Comparison of ENCODE assay signal across 8 mouse cellular contexts in genomic region chr12:110504793-110505192, GRCm38 (mm10). TPM values are rescaled to one million over a fixed set of nuclear protein-coding genes. Genes with fewer than 3 reads are reported as not detected.
DNase-seq lines count a peak whose midpoint lies in the region; ATAC-seq and TF ChIP-seq lines count a peak whose summit lies in the region.

No protein-coding gene starts in this region.

- TF ChIP-seq POLR2A in bone marrow, adult 2 months (IDR thresholded peaks at IDR 0.05; ENCODE audit: borderline replicate concordance, control insufficient read depth, low read depth, low read length): no peak

- H3K9me3 ChIP-seq in heart, embryonic 13.5 days: no peaks in the 10 kb centered on the region
- no peaks in the 10 kb centered on the region for H3K9me3 ChIP-seq in midbrain, embryonic 11.5 days (ENCODE audit: control insufficient read depth, low read length)
- no peaks in the 10 kb centered on the region for H3K9me3 ChIP-seq in midbrain, embryonic 13.5 days
- no peaks in the 10 kb centered on the region for H3K9me3 ChIP-seq in stomach, embryonic 15.5 days

- H3K36me3 ChIP-seq in heart, embryonic 13.5 days: no peaks in the 10 kb centered on the region
- no peaks in the 10 kb centered on the region for H3K36me3 ChIP-seq in midbrain, embryonic 11.5 days (ENCODE audit: control insufficient read depth, insufficient read depth, low read length)
- H3K36me3 ChIP-seq in midbrain, embryonic 13.5 days: no peaks in the 10 kb centered on the region
- no peaks in the 10 kb centered on the region for H3K36me3 ChIP-seq in stomach, embryonic 15.5 days

- H3K27ac ChIP-seq in heart, embryonic 13.5 days (replicated peaks): peak overlapping the region; percentile 61
- H3K27ac ChIP-seq in midbrain, embryonic 11.5 days (ENCODE audit: low read depth, low read length): no peak overlapping the region
- H3K27ac ChIP-seq in midbrain, embryonic 13.5 days: no peak overlapping the region
- peak overlapping the region; percentile 62; the same call in 1 of the 2 replicates for H3K27ac ChIP-seq in bone marrow, adult 2 months (ENCODE audit: control insufficient read depth, insufficient read depth, low read depth, low read length, poor library complexity)
- peak overlapping the region; percentile 28; the same call in 1 of the 2 replicates for H3K27ac ChIP-seq in stomach, embryonic 15.5 days

- 0 out of 2 replicates have a peak overlapping the region, but pooled peaks have one; percentile 3 for H3K4me3 ChIP-seq in heart, embryonic 13.5 days
- no peak overlapping the region for H3K4me3 ChIP-seq in midbrain, embryonic 11.5 days (ENCODE audit: low read depth, low read length)
- H3K4me3 ChIP-seq in midbrain, embryonic 13.5 days (replicated peaks): no peak overlapping the region
- no peak overlapping the region for H3K4me3 ChIP-seq in bone marrow, adult 2 months (replicated peaks; ENCODE audit: control insufficient read depth, low read depth, low read length)
- no peak overlapping the region for H3K4me3 ChIP-seq in stomach, embryonic 15.5 days (replicated peaks)

- intact Hi-C loops in heart, postnatal 36 days (cut with DNase I): no loop called here
- intact Hi-C loops in gastrocnemius, postnatal 14 days (cut with DNase I; ENCODE audit: low total_unique reads): no loop called here

- H3K27me3 ChIP-seq in heart, embryonic 13.5 days (replicated peaks): no peaks in the 10 kb centered on the region
- no peaks in the 10 kb centered on the region for H3K27me3 ChIP-seq in midbrain, embryonic 11.5 days (ENCODE audit: control insufficient read depth, insufficient read depth, low read length)
- H3K27me3 ChIP-seq in midbrain, embryonic 13.5 days: no peaks in the 10 kb centered on the region
- no peaks in the 10 kb centered on the region for H3K27me3 ChIP-seq in stomach, embryonic 15.5 days (replicated peaks)

- WGBS in heart, embryonic 13.5 days: 20% methylated on average over 3 of the region's 3 CpGs
- 47% methylated on average over 3 of the region's 3 CpGs for WGBS in midbrain, embryonic 11.5 days
- 50% methylated on average over 3 of the region's 3 CpGs for WGBS in midbrain, embryonic 13.5 days
- 48% methylated on average over 3 of the region's 3 CpGs for WGBS in bone marrow, adult 2 months
- 36% methylated on average over 3 of the region's 3 CpGs for WGBS in stomach, embryonic 15.5 days

- DNase-seq in heart, postnatal 36 days: no peak
- no peak for DNase-seq in midbrain, embryonic 11.5 days (ENCODE audit: low spot score, missing footprints)
- DNase-seq in gastrocnemius, postnatal 14 days: no peak

- no peak for TF ChIP-seq CTCF in bone marrow, adult 2 months (IDR thresholded peaks at IDR 0.05; ENCODE audit: control insufficient read depth, insufficient read depth, low read length)

- ATAC-seq in heart, embryonic 13.5 days (ENCODE audit: extremely low read depth, insufficient number of reproducible peaks, low FRiP score, low TSS enrichment): no peak
- ATAC-seq in midbrain, embryonic 11.5 days (ENCODE audit: low FRiP score): no peak
- ATAC-seq in midbrain, embryonic 13.5 days: no peak
- ATAC-seq in stomach, embryonic 15.5 days (ENCODE audit: insufficient read depth, low FRiP score, low read depth): no peak
- no peak for ATAC-seq in megakaryocyte-erythroid progenitor cell, adult 5-6 weeks (replicated peaks; ENCODE audit: low FRiP score, low TSS enrichment, poor library complexity, severe bottlenecking)

- H3K9ac ChIP-seq in heart, embryonic 13.5 days: peak overlapping the region; percentile 59; the same call in 1 of the 2 replicates
- peak overlapping the region; percentile 10; the same call in 1 of the 2 replicates for H3K9ac ChIP-seq in midbrain, embryonic 11.5 days (ENCODE audit: low read length)
- no peak overlapping the region for H3K9ac ChIP-seq in midbrain, embryonic 13.5 days (replicated peaks)
- no peak overlapping the region for H3K9ac ChIP-seq in stomach, embryonic 15.5 days

- H3K4me1 ChIP-seq in heart, embryonic 13.5 days: peaks cover 92% of the 10 kb centered on the region
- H3K4me1 ChIP-seq in midbrain, embryonic 11.5 days (ENCODE audit: control insufficient read depth, insufficient read depth, low read length): peaks cover 7% of the 10 kb centered on the region; the same call in 1 of the 2 replicates
- H3K4me1 ChIP-seq in midbrain, embryonic 13.5 days (replicated peaks): peaks cover 53% of the 10 kb centered on the region
- H3K4me1 ChIP-seq in bone marrow, adult 2 months (ENCODE audit: control insufficient read depth, insufficient read depth, low read length): peaks cover 5% of the 10 kb centered on the region
- H3K4me1 ChIP-seq in stomach, embryonic 15.5 days: peaks cover 38% of the 10 kb centered on the region

- peak overlapping the region; percentile 31; the same call in 1 of the 2 replicates for H3K4me2 ChIP-seq in heart, embryonic 13.5 days
- no peak overlapping the region for H3K4me2 ChIP-seq in midbrain, embryonic 11.5 days
- H3K4me2 ChIP-seq in midbrain, embryonic 13.5 days (replicated peaks): no peak overlapping the region
- no peak overlapping the region for H3K4me2 ChIP-seq in stomach, embryonic 15.5 days

RNA-seq across cellular contexts. Expression of gene Ppp2r5c, which starts 57.9 kb away (rescaled TPM):
- polyA plus RNA-seq in heart, embryonic 13.5 days (2015; fragmentation: Nextera tagmentation; extraction: Ambion mirVana): 113 and 127 TPM in 2 replicates
- 10 to 100 TPM; 94.4 to 96.6 TPM for total RNA-seq in heart, postnatal 36 days (2021)
- 175 and 183 TPM in 2 replicates for polyA plus RNA-seq in midbrain, embryonic 11.5 days (2014; fragmentation: Nextera tagmentation; extraction: Ambion mirVana)
- 136 and 147 TPM in 2 replicates for polyA plus RNA-seq in midbrain, embryonic 13.5 days (2015; fragmentation: Nextera tagmentation; extraction: Ambion mirVana)
- polyA plus RNA-seq in bone marrow, adult 2 months (2011; ENCODE audit: insufficient read depth, insufficient read length, low replicate concordance, missing spikeins): 38.6 and 59.4 TPM in 2 replicates
- 145 and 154 TPM in 2 replicates for polyA plus RNA-seq in stomach, embryonic 15.5 days (2015; fragmentation: Nextera tagmentation; extraction: Ambion mirVana)
- total RNA-seq in megakaryocyte-erythroid progenitor cell, adult 5-6 weeks (2014; fragmentation: Nextera tagmentation): 99.2 and 117 TPM in 2 replicates
- 223 and 234 TPM in 2 replicates for total RNA-seq in megakaryocyte-erythroid progenitor cell, adult 5-6 weeks (2017)
- total RNA-seq in gastrocnemius, postnatal 14 days (2021): 10 to 100 TPM; 60.2 to 61.9 TPM

Comparison
In these comparisons a context has a peak if more than half of its experiments do, and no peak if none do; other contexts are left out.
1. H3K9ac ChIP-seq: peak in heart, embryonic 13.5 days (single experiment) and midbrain, embryonic 11.5 days (single experiment); none in midbrain, embryonic 13.5 days (single experiment) and stomach, embryonic 15.5 days (single experiment).
2. H3K27ac ChIP-seq: peak in heart, embryonic 13.5 days (single experiment), bone marrow, adult 2 months (single experiment) and stomach, embryonic 15.5 days (single experiment); none in midbrain, embryonic 11.5 days (single experiment) and midbrain, embryonic 13.5 days (single experiment).